Mouse (Mus musculus) layer of hippocampus, adult 8-10 months (tissue): ENCODE results near the gene Ajuba. TPM values are rescaled to one million over a fixed set of nuclear protein-coding genes. Genes with fewer than 3 reads are reported as not detected.

Experiments used
- DNase-seq, 2 experiments: peaks; one replicate each; pipeline ENCODE4 v3.0.0; 2022; ENCODE audit warnings: low spot score in 2 of 2
- total RNA-seq, 4 experiments: library from RNA; stranded (reverse); gene quantifications; 2 replicates each; pipeline ENCODE4 v1.2.4; 2022

Ajuba gene
- total RNA-seq, 4 experiments from 2014 or later: 1.3 to 2.7 (median 1.9) TPM

- no peak for DNase-seq
Measured at GRCm38 (mm10) chr14:54592319-54592934, 15.1 kb upstream of the Ajuba start.

- DNase-seq: no peak
Measured at GRCm38 (mm10) chr14:54591056-54591455, 13.7 kb upstream of the Ajuba start.

GRCm38 (mm10) chr14:54583681-54584338, 6.5 kb upstream of the Ajuba start:
- DNase-seq: peak in 1 of 2 experiments; percentile 54

GRCm38 (mm10) chr14:54582536-54582935, 5.2 kb upstream of the Ajuba start:
- no peak for DNase-seq

- no peak for DNase-seq
Measured at GRCm38 (mm10) chr14:54579638-54580037, 2.3 kb upstream of the Ajuba start.

GRCm38 (mm10) chr14:54578063-54578462, 705 bp upstream of the Ajuba start:
- DNase-seq: no peak

- DNase-seq: no peak
Measured at GRCm38 (mm10) chr14:54576241-54577088, 893 bp downstream of the Ajuba start.

- DNase-seq: no peak
Measured at GRCm38 (mm10) chr14:54575631-54576030, 1.7 kb downstream of the Ajuba start.

- no peak for DNase-seq
Measured at GRCm38 (mm10) chr14:54575031-54575430, 2.3 kb downstream of the Ajuba start.

- no peak for DNase-seq
Measured at GRCm38 (mm10) chr14:54574253-54574652, 3.1 kb downstream of the Ajuba start.

- DNase-seq: no peak
Measured at GRCm38 (mm10) chr14:54572790-54573736, 4.3 kb downstream of the Ajuba start.

GRCm38 (mm10) chr14:54572122-54572521, 5.2 kb downstream of the Ajuba start:
- no peak for DNase-seq

GRCm38 (mm10) chr14:54569451-54570392, 7.6 kb downstream of the Ajuba start:
- DNase-seq: no peak

- DNase-seq: peak in 1 of 2 experiments; percentile 72
Measured at GRCm38 (mm10) chr14:54568694-54569414, 8.5 kb downstream of the Ajuba start.

- DNase-seq: no peak
Measured at GRCm38 (mm10) chr14:54560527-54561242, 16.7 kb downstream of the Ajuba start.

GRCm38 (mm10) chr14:54557330-54557729, 20.0 kb downstream of the Ajuba start:
- DNase-seq: no peak

- peak; percentile 35 to 60 for DNase-seq
Measured at GRCm38 (mm10) chr14:54553975-54554769, 23.2 kb downstream of the Ajuba start, which contains the start of gene Haus4. Haus4 (minus strand) TSS chr14:54554616.
